Mouse (Mus musculus) lung, postnatal 0 days (tissue): Measurements from ENCODE around the gene Tmem175.

Source experiments
- CTCF ChIP-seq: IDR thresholded peaks from 2 replicates; pipeline ENCODE4 v1.5.1; 2016; ENCODE audit warnings: antibody characterized with exemption, mild to moderate bottlenecking
- EP300 ChIP-seq: IDR thresholded peaks from 2 replicates; pipeline ENCODE4 v1.6.1; 2016; ENCODE audit warnings: antibody characterized with exemption, mild to moderate bottlenecking, control low read depth

DNA sequence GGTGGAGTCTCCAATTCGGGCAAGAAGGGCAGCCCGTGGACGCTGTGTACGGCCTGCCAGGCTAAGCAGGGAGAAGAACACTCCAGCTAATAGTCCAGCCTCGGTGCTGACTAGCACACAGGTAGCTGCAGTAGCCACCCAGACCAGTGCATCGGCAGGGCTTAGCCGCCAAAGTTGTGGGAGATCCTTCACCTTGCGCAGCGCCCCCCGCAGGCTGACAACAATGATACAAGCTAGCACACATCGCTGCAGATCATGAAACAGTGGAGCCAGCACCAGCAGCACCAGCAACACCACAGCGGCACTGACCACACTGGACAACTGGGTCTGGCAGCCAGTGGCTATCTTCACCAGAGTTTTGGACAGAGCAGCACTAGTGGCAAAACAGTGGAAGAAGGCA lies 42.2 kb downstream of the Tmem175 start:
- TF ChIP-seq CTCF (peak; percentile 26), EP300 (no peak)
